Mouse (Mus musculus) heart, embryonic 16.5 days (tissue): ENCODE measurements around the gene Mfrp. TPM values are rescaled to one million over a fixed set of nuclear protein-coding genes. Genes with fewer than 3 reads are reported as not detected.

Experiments used
- ATAC-seq: fragments of 200-750 bp; cut with Nextera tagmentation; replicated peaks from 2 replicates; pipeline ENCODE4 v1.8.0; 2017; ENCODE audit warnings: moderate number of reproducible peaks; ENCODE audit not compliant: insufficient read depth, low FRiP score; ENCODE audit errors: extremely low read depth
- H3K27ac ChIP-seq: fragments of 300-500 bp; sonication (generic); 2 replicates; pipeline ENCODE4 v1.5.1; 2014; ENCODE audit warnings: mild to moderate bottlenecking, low read length, control low read depth, moderate library complexity
- H3K27me3 ChIP-seq: fragments of 300-500 bp; sonication (generic); 2 replicates; pipeline ENCODE4 v1.6.1; 2014; ENCODE audit warnings: low read length, mixed read lengths; ENCODE audit not compliant: control insufficient read depth, insufficient read depth
- H3K36me3 ChIP-seq: fragments of 300-500 bp; sonication (generic); 2 replicates; pipeline ENCODE4 v1.6.1; 2014; ENCODE audit not compliant: control insufficient read depth, insufficient read depth
- H3K4me1 ChIP-seq: fragments of 300-500 bp; sonication (generic); 2 replicates; pipeline ENCODE4 v1.6.1; 2014; ENCODE audit warnings: low read length, mixed read lengths; ENCODE audit not compliant: control insufficient read depth, insufficient read depth
- H3K4me2 ChIP-seq: fragments of 300-500 bp; sonication (generic); 2 replicates; pipeline ENCODE4 v1.6.1; 2014; ENCODE audit warnings: low read depth, mild to moderate bottlenecking, control low read depth, low read length
- H3K4me3 ChIP-seq: fragments of 300-500 bp; sonication (generic); 2 replicates; pipeline ENCODE4 v1.5.1; 2014; ENCODE audit warnings: mild to moderate bottlenecking, control low read depth, low read length
- H3K9ac ChIP-seq: fragments of 300-500 bp; sonication (generic); 2 replicates; pipeline ENCODE4 v1.6.1; 2014; ENCODE audit warnings: low read length, control low read depth
- H3K9me3 ChIP-seq: fragments of 300-500 bp; sonication (generic); replicated peaks from 2 replicates; pipeline ENCODE4 v1.6.1; 2016; ENCODE audit warnings: low read length; ENCODE audit not compliant: control insufficient read depth
- WGBS: fragments of 180-500 bp; shearing (Covaris S2); extraction: QIAGEN DNeasy Blood & Tissue Kit; methylation state at CpG from one replicate; pipeline ENCODE4 v1.1.7; 2014; 5-methylcytosine and 5-hydroxymethylcytosine counted together
- polyA plus RNA-seq: library from polyadenylated mRNA; unstranded; fragments of >200 nt; fragmentation: Nextera tagmentation; extraction: Ambion mirVana; gene quantifications from 2 replicates; pipeline ENCODE4 v1.2.1, GENCODE M21; 2015

The Mfrp gene
- polyA plus RNA-seq, 1 experiment from 2014 or later = not detected

- H3K9ac ChIP-seq = peak overlapping the region; percentile 81
- H3K4me3 ChIP-seq = peak overlapping the region; percentile 60
- H3K9me3 ChIP-seq = no peaks in the 10 kb centered on the region
- no peak for ATAC-seq
- no peaks in the 10 kb centered on the region for H3K36me3 ChIP-seq
- H3K27me3 ChIP-seq = no peaks in the 10 kb centered on the region
- 37% methylated on average over 14 of the region's 14 CpGs for WGBS
- H3K4me1 ChIP-seq = peaks cover 45% of the 10 kb centered on the region
- H3K27ac ChIP-seq = peak overlapping the region; percentile 95
- peak overlapping the region; percentile 63 for H3K4me2 ChIP-seq
These were observed 31.3 kb upstream of the Mfrp start for GRCm38 (mm10) chr9:44070113-44070843.

GRCm38 (mm10) chr9:44070844-44071231 lies 30.7 kb upstream of the Mfrp start:
- H3K9me3 ChIP-seq = no peaks in the 10 kb centered on the region
- H3K4me1 ChIP-seq = peaks cover 47% of the 10 kb centered on the region
- ATAC-seq = no peak
- 21% methylated on average over 8 of the region's 8 CpGs for WGBS
- H3K36me3 ChIP-seq = no peaks in the 10 kb centered on the region
- H3K9ac ChIP-seq = peak overlapping the region; percentile 81
- peak overlapping the region; percentile 63 for H3K4me2 ChIP-seq
- H3K4me3 ChIP-seq = peak overlapping the region; percentile 60
- peak overlapping the region; percentile 38; the same call in 1 of the 2 replicates for H3K27ac ChIP-seq
- H3K27me3 ChIP-seq = no peaks in the 10 kb centered on the region

- Histone ChIP-seq H3K4me3 (peak overlapping the region; percentile 13; the same call in 1 of the 2 replicates), H3K36me3 (0 out of 2 replicates have a peak, but pooled peaks cover 2% of the 10 kb centered on the region), H3K4me2 (peak overlapping the region; percentile 63), H3K9me3 (no peaks in the 10 kb centered on the region), H3K27me3 (no peaks in the 10 kb centered on the region), H3K4me1 (peaks cover 57% of the 10 kb centered on the region), H3K9ac (peak overlapping the region; percentile 39), H3K27ac (peak overlapping the region; percentile 64)
- ATAC-seq = no peak
- 22% methylated on average over 11 of the region's 11 CpGs for WGBS
These were observed 29.5 kb upstream of the Mfrp start for GRCm38 (mm10) chr9:44071914-44072598.

- peaks cover 55% of the 10 kb centered on the region for H3K4me1 ChIP-seq
- 26% methylated on average over 4 of the region's 4 CpGs for WGBS
- no peaks in the 10 kb centered on the region for H3K9me3 ChIP-seq
- peak overlapping the region; percentile 39 for H3K9ac ChIP-seq
- peak overlapping the region; percentile 64 for H3K27ac ChIP-seq
- H3K36me3 ChIP-seq = 0 out of 2 replicates have a peak, but pooled peaks cover 2% of the 10 kb centered on the region
- H3K4me2 ChIP-seq = peak overlapping the region; percentile 63
- no peak overlapping the region for H3K4me3 ChIP-seq
- ATAC-seq = no peak; the same call in 1 of the 2 replicates
- H3K27me3 ChIP-seq = no peaks in the 10 kb centered on the region
These were observed 29.0 kb upstream of the Mfrp start for GRCm38 (mm10) chr9:44072599-44072915.

GRCm38 (mm10) chr9:44073115-44073514 lies 28.4 kb upstream of the Mfrp start:
- WGBS = 56% methylated on average over 5 of the region's 5 CpGs
- H3K36me3 ChIP-seq = 0 out of 2 replicates have a peak, but pooled peaks cover 2% of the 10 kb centered on the region
- H3K9ac ChIP-seq = peak overlapping the region; percentile 23; the same call in 1 of the 2 replicates
- H3K9me3 ChIP-seq = no peaks in the 10 kb centered on the region
- H3K27ac ChIP-seq = peak overlapping the region; percentile 64
- no peak overlapping the region for H3K4me3 ChIP-seq
- no peak for ATAC-seq
- H3K4me1 ChIP-seq = peaks cover 57% of the 10 kb centered on the region
- no peaks in the 10 kb centered on the region for H3K27me3 ChIP-seq
- H3K4me2 ChIP-seq = peak overlapping the region; percentile 63; the same call in 1 of the 2 replicates

GRCm38 (mm10) chr9:44074395-44075275 lies 26.9 kb upstream of the Mfrp start:
- Histone ChIP-seq H3K27ac (no peak overlapping the region), H3K27me3 (no peaks in the 10 kb centered on the region), H3K4me3 (no peak overlapping the region), H3K9ac (no peak overlapping the region), H3K36me3 (0 out of 2 replicates have a peak, but pooled peaks cover 2% of the 10 kb centered on the region), H3K4me1 (peaks cover 62% of the 10 kb centered on the region), H3K4me2 (no peak overlapping the region), H3K9me3 (no peaks in the 10 kb centered on the region)
- no peak for ATAC-seq
- 70% methylated on average over 9 of the region's 9 CpGs for WGBS

GRCm38 (mm10) chr9:44075276-44075995 lies 26.1 kb upstream of the Mfrp start:
- no peaks in the 10 kb centered on the region for H3K27me3 ChIP-seq
- H3K27ac ChIP-seq = no peak overlapping the region
- no peak overlapping the region for H3K9ac ChIP-seq
- 0 out of 2 replicates have a peak, but pooled peaks cover 2% of the 10 kb centered on the region for H3K36me3 ChIP-seq
- 75% methylated on average over 24 of the region's 24 CpGs for WGBS
- H3K4me1 ChIP-seq = peaks cover 70% of the 10 kb centered on the region
- no peak for ATAC-seq
- no peaks in the 10 kb centered on the region for H3K9me3 ChIP-seq
- no peak overlapping the region for H3K4me2 ChIP-seq
- H3K4me3 ChIP-seq = no peak overlapping the region
